Mouse (Mus musculus) liver, postnatal 0 days (tissue): ENCODE measurements at regions not wholly inside any gene's neighbourhood (a gene's known extent, or its start where the extent isn't known, plus 50 kb on each side); places are given as distances from the start of the nearest gene placed in this dataset.

ENCODE experiments used
- CTCF ChIP-seq: sonication (generic); IDR thresholded peaks from 2 replicates; pipeline ENCODE4 v1.5.1; 2016; ENCODE audit warnings: antibody characterized with exemption, low read depth
- EP300 ChIP-seq: IDR thresholded peaks from 2 replicates; pipeline ENCODE4 v1.6.1; 2016; ENCODE audit warnings: antibody characterized with exemption, low read depth, mild to moderate bottlenecking

DNA sequence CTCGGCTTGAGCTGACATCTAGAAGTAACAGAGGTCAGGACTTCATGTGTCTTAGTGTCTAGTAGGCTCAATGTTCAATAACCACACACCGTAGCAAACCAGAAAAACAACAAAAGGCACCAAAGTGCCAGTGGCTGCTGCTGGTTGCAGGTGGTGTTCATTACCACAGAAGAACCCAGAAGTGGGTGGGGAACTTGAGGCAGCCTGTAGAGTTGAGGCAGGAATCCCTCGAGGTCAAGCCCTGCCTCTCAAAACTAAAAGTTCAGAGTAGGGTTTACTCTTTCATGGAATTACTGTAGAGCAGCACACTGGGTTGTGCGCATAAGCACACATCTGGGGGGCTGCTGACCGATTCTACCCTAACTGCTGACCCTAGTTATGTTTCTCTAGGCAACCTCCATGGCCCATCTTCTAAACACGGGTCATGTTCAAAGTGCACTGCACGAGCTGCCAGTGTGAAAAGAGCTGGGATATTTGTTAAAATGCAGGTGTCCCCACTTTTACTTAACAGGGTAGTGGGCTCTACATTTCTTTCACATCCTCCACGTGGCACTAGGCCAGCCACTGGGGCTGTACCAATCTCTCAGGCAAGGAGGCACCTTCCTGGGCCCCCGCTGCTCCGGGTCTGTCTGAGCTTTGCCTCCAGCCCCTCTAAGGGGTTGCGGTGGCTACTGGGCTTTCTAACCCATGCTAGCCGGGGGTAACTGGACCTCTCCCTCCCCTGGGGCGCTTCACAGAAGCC, 69.6 kb downstream of the Zfp706 start:
- TF ChIP-seq CTCF = no peak
- TF ChIP-seq EP300 = no peak
